Mouse (Mus musculus): ENCODE results near the gene Mgarp. TPM values are rescaled to one million over a fixed set of nuclear protein-coding genes. Genes with fewer than 3 reads are reported as not detected.
"Not testable (repeated sequence)": the region's sequence is repeated elsewhere in the genome, so short reads cannot be mapped to it uniquely, and the experiment has no call there.

Gene Mgarp
- polyA plus RNA-seq, 1 experiment, result not detected

DNA sequence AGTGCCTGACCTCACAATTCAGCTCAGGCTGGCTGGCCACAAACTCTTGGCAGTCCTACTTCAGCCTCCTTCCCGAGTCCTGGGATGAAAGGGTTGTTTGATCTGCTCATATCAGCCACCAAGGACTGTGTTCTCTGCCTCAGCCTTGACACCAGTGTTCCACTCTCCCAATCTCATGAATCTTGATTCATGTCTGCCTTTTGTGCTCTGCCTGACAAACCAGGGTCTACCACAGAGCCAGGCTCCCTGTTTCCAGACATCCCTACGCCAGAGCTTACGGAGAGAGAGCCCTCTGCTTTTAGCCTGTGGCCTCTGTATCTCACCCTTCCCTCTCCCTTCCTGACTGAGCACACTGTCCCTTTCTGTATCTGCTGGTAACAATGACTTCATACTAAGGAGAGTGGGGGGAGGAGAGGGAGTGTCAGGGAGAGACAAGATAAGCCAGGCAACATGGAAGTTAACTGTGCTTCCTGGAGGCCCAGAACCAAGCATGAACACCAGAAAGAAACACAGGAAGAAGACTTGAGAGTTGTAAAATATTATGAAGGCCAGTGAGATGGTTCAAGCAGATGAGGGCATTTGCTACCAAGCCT is 47.8 kb downstream of the Mgarp start:
- Histone ChIP-seq H3K4me3 (ENCODE audit: insufficient read depth, low read length) (no peak overlapping the region), H3K4me1 (ENCODE audit: control insufficient read depth, insufficient read depth, low read length) (peaks cover 7% of the 10 kb centered on the region)
- TF ChIP-seq CTCF (IDR thresholded peaks at IDR 0.05; ENCODE audit: low read depth, low read length) (no peak), POLR2A (IDR thresholded peaks at IDR 0.05; ENCODE audit: borderline replicate concordance, low read depth, low read length) (no peak)

DNA sequence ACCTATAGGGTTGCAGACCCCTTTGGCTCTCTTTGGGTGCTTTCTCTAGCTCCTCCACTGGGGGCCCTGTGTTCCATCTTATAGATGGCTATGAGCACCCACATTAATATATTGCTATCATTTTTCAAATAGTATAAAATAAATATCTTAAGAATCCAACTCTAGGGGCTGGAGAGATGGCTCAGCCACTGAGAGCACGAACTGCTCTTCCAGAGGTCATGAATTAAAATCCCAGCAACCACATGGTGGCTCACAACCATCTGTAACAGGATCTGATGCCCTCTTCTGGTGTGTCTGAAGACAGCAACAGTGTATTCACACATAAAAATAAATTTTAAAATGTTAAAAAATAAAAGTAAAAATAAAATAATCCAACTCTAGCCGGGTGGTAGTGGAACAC is 51.5 kb downstream of the Mgarp start:
- not testable (repeated sequence) for H3K27ac ChIP-seq (ENCODE audit: insufficient read depth, low read depth, low read length); H3K4me3 ChIP-seq (ENCODE audit: insufficient read depth, low read length)
- H3K4me1 ChIP-seq (ENCODE audit: control insufficient read depth, insufficient read depth, low read length), result peaks cover 10% of the 10 kb centered on the region

More for the DNA sequence above, 47.8 kb downstream of the Mgarp start:
- H3K27ac ChIP-seq (ENCODE audit: insufficient read depth, low read depth, low read length), result no peak overlapping the region

DNA sequence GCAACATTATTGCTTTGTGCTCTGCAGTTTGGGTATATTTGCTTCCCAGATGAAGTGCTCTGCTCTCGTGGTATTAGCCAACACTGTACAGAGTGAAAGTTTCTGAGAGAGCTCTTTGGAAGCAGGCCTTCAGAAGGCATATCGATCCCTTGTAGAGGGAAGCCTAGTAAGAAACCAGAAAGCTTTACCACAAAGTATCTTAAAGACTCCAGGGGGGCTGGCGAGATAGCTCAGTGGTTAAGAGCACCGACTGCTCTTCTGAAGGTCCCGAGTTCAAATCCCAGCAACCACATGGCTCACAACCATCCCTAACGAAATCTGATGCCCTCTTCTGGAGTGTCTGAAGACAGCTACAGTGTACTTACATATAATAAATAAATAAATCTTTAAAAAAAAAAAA is 52.4 kb downstream of the Mgarp start:
- H3K4me3 ChIP-seq (ENCODE audit: insufficient read depth, low read length); H3K27ac ChIP-seq (ENCODE audit: insufficient read depth, low read depth, low read length): not testable (repeated sequence)
- peaks cover 10% of the 10 kb centered on the region for H3K4me1 ChIP-seq (ENCODE audit: control insufficient read depth, insufficient read depth, low read length)

DNA sequence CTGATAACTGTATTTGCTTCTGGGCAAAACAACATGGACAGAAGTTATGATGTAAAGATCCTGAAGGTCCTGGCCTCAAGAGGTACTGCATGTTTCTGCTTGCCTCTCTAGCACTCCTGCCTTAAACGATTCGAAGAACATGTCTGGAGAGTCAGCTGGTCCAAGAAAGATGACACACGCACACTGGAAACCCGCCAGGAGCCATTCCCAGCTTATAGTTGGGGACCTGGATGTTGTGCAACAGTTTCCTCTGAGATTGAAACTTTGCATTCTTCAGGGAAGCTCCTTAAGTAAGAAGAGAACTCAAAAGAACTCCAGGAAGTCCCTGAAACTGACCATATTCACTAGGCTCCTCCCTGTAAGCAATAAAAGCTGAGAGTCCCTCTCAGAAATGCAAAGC is 53.3 kb downstream of the Mgarp start:
- TF ChIP-seq POLR2A (IDR thresholded peaks at IDR 0.05; ENCODE audit: borderline replicate concordance, low read depth, low read length) (no peak), CTCF (IDR thresholded peaks at IDR 0.05; ENCODE audit: low read depth, low read length) (no peak)
- H3K27ac ChIP-seq (ENCODE audit: insufficient read depth, low read depth, low read length), result no peak overlapping the region
- H3K4me3 ChIP-seq (ENCODE audit: insufficient read depth, low read length), result no peak overlapping the region
- peaks cover 6% of the 10 kb centered on the region; the same call in 1 of the 2 replicates for H3K4me1 ChIP-seq (ENCODE audit: control insufficient read depth, insufficient read depth, low read length)

DNA sequence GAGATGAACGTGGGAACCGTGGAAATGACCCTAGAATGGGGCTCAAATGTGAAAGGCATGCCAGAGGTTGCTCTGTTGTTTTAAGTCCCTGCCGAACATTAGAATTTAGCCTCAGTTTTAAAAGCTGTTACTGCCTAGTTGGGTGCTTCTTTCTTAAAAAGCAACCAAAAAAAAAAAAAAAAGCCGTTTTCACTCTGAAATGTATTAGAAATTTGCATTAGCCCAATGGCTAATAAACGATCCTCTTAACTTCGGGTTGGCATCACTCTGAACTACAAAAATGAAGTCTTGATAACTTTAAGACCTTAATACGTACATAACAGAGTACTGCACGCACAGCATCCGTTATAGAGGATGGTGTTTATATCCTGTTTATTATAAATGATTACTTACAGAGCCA is 54.4 kb downstream of the Mgarp start:
- TF ChIP-seq CTCF (IDR thresholded peaks at IDR 0.05; ENCODE audit: low read depth, low read length) (no peak), POLR2A (IDR thresholded peaks at IDR 0.05; ENCODE audit: borderline replicate concordance, low read depth, low read length) (no peak)
- peaks cover 11% of the 10 kb centered on the region for H3K4me1 ChIP-seq (ENCODE audit: control insufficient read depth, insufficient read depth, low read length)
- H3K4me3 ChIP-seq (ENCODE audit: insufficient read depth, low read length), result peak overlapping the region; percentile 95
- H3K27ac ChIP-seq (ENCODE audit: insufficient read depth, low read depth, low read length), result peak overlapping the region; percentile 94

DNA sequence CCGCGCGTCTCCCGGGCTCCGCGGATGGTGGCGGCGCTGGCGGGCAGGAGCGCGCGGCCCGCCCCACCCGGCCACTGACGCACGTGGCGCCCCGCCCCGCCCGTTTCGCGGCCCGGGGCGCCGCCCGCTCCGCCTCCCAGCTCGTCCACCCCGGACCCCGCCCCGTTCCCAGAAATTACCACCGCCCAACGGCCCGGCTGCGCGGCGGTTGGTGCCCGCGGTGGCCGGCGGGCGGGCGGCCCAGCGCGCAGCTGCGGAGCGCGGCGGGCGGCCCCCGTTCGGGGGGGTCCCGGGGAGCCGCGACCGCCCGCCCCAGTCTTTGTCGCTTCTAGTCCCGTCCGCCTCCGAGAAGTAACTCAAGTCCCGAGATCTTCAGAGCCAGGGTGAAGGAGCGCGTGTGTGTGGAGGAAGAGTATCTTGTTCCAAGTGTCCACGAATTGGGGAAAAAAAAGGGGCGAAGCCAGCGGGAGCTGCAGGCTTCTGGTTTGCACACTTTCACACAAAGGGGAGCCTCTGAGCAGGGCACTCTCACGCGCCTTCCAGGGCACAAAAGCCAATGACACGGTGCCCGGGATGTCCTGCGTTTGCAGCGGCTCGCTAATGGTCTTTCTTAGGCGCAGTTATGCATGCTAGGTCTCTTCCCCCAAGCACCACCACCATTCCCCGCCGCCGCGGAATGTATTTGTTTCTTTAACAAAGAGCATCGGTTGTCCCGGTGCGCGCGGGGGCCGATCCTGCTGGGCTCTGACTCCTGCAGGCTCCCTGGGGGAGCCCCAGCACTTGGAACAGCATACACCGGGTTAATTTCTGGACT is 55.1 kb downstream of the Mgarp start:
- H3K4me3 ChIP-seq (ENCODE audit: insufficient read depth, low read length), result peak overlapping the region; percentile 95
- peaks cover 14% of the 10 kb centered on the region for H3K4me1 ChIP-seq (ENCODE audit: control insufficient read depth, insufficient read depth, low read length)
- H3K27ac ChIP-seq (ENCODE audit: insufficient read depth, low read depth, low read length), result peak overlapping the region; percentile 94
- TF ChIP-seq POLR2A (IDR thresholded peaks at IDR 0.05; ENCODE audit: borderline replicate concordance, low read depth, low read length), result no peak
- TF ChIP-seq CTCF (IDR thresholded peaks at IDR 0.05; ENCODE audit: low read depth, low read length), result no peak

DNA sequence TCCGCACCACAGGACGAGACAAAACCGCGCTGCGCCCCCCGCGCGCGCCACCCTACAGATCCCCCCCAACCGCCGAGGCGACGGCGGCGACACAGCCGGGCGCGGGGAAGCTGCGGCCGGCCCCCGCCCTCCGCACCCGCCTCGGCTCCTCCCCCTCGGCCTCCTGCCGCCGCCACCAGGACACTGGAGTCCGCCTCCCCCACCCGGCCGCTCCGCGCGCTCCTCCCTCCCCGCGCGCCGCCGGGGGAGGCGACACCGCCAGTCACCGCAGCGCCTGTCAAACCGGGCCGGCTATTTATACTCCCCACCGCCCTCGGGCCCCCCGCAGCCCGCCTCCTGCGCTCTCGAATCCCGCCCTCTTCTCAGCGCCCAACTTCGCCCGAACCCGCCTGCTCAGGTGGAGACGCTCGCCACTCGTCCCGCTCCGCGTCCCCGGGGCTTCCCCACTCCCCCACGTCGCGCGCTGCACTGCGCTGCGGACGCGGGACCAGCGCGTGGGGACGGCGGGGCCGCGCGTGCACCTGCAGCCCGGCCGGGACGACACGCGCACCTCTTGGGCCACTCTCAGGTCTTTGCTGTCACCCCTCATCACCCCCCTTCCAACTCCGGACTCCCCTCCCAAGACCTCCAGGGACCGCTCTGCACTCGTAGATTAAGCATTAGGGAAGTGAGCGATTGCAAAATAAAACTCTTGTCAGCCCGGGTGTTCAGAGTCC is 55.8 kb downstream of the Mgarp start, which contains the start of gene Elf2:
TSS of gene Elf2 (minus strand) at position 112 of the 716 bp plus-strand sequence.
- peaks cover 15% of the 10 kb centered on the region for H3K4me1 ChIP-seq (ENCODE audit: control insufficient read depth, insufficient read depth, low read length)
- peak within 1 kb of the TSS; percentile 95 for H3K4me3 ChIP-seq (ENCODE audit: insufficient read depth, low read length)
- peak within 1 kb of the TSS; percentile 97 for H3K27ac ChIP-seq (ENCODE audit: insufficient read depth, low read depth, low read length)
- TF ChIP-seq CTCF (IDR thresholded peaks at IDR 0.05; ENCODE audit: low read depth, low read length) (no peak), POLR2A (IDR thresholded peaks at IDR 0.05; ENCODE audit: borderline replicate concordance, low read depth, low read length) (no peak)

DNA sequence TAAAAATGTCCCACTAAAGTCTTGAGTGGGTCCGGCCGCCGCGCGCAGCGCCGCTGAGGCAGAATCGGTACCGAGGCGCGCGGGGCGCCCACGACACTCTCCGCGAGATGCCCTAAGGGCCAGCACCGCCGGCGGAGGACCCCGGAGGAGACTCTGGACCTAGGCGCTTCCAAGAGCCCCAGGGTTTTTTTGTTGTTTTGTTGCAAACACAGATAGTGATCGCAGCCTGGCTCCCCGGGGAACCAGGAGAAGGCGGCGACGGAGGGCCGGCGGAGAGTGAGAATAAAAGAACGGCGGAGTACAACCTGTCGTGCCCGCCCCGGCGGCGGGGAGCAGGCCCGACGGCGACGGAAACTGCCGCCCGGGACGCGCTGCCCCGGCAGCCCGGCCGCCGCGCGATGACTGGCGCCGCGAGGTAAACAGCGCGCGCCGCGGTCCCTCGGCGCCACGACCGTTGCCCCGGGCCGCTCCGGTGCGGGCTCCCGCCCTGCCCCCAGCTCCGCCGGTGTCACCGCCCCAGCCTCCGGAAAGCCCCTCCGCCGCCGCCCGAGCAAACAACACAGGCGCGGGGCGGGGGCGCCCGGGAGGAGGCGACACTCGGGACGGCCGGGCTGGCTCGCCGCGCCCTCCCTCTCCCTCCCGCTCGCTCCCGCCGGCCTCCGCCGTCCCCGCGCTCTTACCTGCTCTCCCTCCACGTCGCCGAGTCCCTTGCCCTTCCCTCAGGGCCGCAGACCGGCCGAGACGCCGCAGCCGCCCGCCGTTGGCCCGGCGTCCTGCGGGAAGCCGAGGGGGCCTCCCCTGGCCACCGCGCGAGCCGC is 56.6 kb downstream of the Mgarp start:
- TF ChIP-seq CTCF (IDR thresholded peaks at IDR 0.05; ENCODE audit: low read depth, low read length) (no peak), POLR2A (IDR thresholded peaks at IDR 0.05; ENCODE audit: borderline replicate concordance, low read depth, low read length) (no peak)
- peaks cover 21% of the 10 kb centered on the region for H3K4me1 ChIP-seq (ENCODE audit: control insufficient read depth, insufficient read depth, low read length)
- H3K4me3 ChIP-seq (ENCODE audit: insufficient read depth, low read length), result peak overlapping the region; percentile 87
- H3K27ac ChIP-seq (ENCODE audit: insufficient read depth, low read depth, low read length), result peak overlapping the region; percentile 97

DNA sequence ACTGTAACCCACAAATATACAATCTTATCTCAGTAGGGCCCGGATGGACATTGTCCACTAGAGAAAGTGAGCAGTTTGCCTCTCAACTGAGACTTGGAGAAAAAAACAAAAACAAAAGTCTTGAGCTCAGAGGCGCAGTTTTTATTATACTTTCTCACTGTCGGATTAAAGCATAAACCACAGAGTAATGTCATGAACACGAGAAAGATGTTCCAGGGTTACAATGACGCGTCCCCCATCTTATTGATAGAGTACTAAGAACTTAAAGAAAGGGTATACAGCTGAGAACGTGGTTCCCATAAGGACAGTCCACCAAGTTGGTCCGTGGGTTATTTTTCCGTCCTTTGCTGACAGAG is 57.2 kb downstream of the Mgarp start:
- H3K4me1 ChIP-seq (ENCODE audit: control insufficient read depth, insufficient read depth, low read length), result peaks cover 25% of the 10 kb centered on the region
- H3K27ac ChIP-seq (ENCODE audit: insufficient read depth, low read depth, low read length), result peak overlapping the region; percentile 97
- H3K4me3 ChIP-seq (ENCODE audit: insufficient read depth, low read length), result peak overlapping the region; percentile 87
- TF ChIP-seq POLR2A (IDR thresholded peaks at IDR 0.05; ENCODE audit: borderline replicate concordance, low read depth, low read length) (no peak), CTCF (IDR thresholded peaks at IDR 0.05; ENCODE audit: low read depth, low read length) (no peak)

Other genes starting within 250 kb of the Mgarp start
- 8.3 and 9.2 TPM in 2 replicates for gene Noct, start 172.3 kb downstream of the Mgarp start, polyA plus RNA-seq (2012; ENCODE audit: insufficient read depth, insufficient read length, missing spikeins)
- 54.0 and 57.6 TPM in 2 replicates for gene Elf2, start 56.1 kb downstream of the Mgarp start, polyA plus RNA-seq (2012; ENCODE audit: insufficient read depth, insufficient read length, missing spikeins)
- gene Ndufc1, start 12.2 kb upstream of the Mgarp start, polyA plus RNA-seq (2012; ENCODE audit: insufficient read depth, insufficient read length, missing spikeins), result 133 and 140 TPM in 2 replicates
- 48.1 and 56.7 TPM in 2 replicates for gene Naa15, start 18.4 kb upstream of the Mgarp start, polyA plus RNA-seq (2012; ENCODE audit: insufficient read depth, insufficient read length, missing spikeins)
- gene Rab33b, start 87.2 kb upstream of the Mgarp start, polyA plus RNA-seq (2012; ENCODE audit: insufficient read depth, insufficient read length, missing spikeins), result 15.6 and 16.6 TPM in 2 replicates
- 26.2 and 28.6 TPM in 2 replicates for gene Setd7, start 164.1 kb upstream of the Mgarp start, polyA plus RNA-seq (2012; ENCODE audit: insufficient read depth, insufficient read length, missing spikeins)

Data from bone marrow macrophage, adult 2 months (primary cell).